Mouse (Mus musculus) liver, embryonic 16.5 days (tissue): ENCODE results near the gene Ly86. TPM values are rescaled to one million over a fixed set of nuclear protein-coding genes. Genes with fewer than 3 reads are reported as not detected.
A peak's percentile ranks its signal among the peaks of the same experiment; 100 is the strongest.

Source experiments
- ATAC-seq: fragments of 200-750 bp; cut with Nextera tagmentation; 2 replicates; pipeline ENCODE4 v1.8.0; 2017; ENCODE audit warnings: low read depth, mild to moderate bottlenecking, moderate number of reproducible peaks, moderate library complexity
- H3K27ac ChIP-seq: fragments of 300-500 bp; sonication (generic); 2 replicates; pipeline ENCODE4 v1.5.1; 2014; ENCODE audit warnings: mild to moderate bottlenecking, low read length
- H3K27me3 ChIP-seq: fragments of 300-500 bp; sonication (generic); 2 replicates; pipeline ENCODE4 v1.6.1; 2014; ENCODE audit warnings: low read depth, low read length, mixed read lengths; ENCODE audit not compliant: control insufficient read depth, insufficient read depth
- H3K36me3 ChIP-seq: fragments of 300-500 bp; sonication (generic); 2 replicates; pipeline ENCODE4 v1.6.1; 2014; ENCODE audit warnings: mild to moderate bottlenecking; ENCODE audit not compliant: control insufficient read depth, insufficient read depth
- H3K4me1 ChIP-seq: fragments of 300-500 bp; sonication (generic); 2 replicates; pipeline ENCODE4 v1.6.1; 2014; ENCODE audit warnings: low read depth, low read length, mixed read lengths; ENCODE audit not compliant: control insufficient read depth
- H3K4me2 ChIP-seq: fragments of 300-500 bp; sonication (generic); 2 replicates; pipeline ENCODE4 v1.6.1; 2014; ENCODE audit warnings: low read depth, low read length, mixed read lengths
- H3K4me3 ChIP-seq: fragments of 300-500 bp; sonication (generic); 2 replicates; pipeline ENCODE4 v1.5.1; 2014; ENCODE audit warnings: low read depth, mild to moderate bottlenecking, low read length
- H3K9ac ChIP-seq: fragments of 300-500 bp; sonication (generic); 2 replicates; pipeline ENCODE4 v1.6.1; 2014; ENCODE audit warnings: low read depth, low read length
- H3K9me3 ChIP-seq: fragments of 300-500 bp; sonication (generic); replicated peaks from 2 replicates; pipeline ENCODE4 v1.6.1; 2016; ENCODE audit warnings: low read length; ENCODE audit not compliant: control insufficient read depth
- WGBS: fragments of 180-500 bp; shearing (Covaris S2); extraction: QIAGEN DNeasy Blood & Tissue Kit; methylation state at CpG from one replicate; pipeline ENCODE4 v1.1.7; 2014; ENCODE audit not compliant: insufficient replicate concordance; 5-methylcytosine and 5-hydroxymethylcytosine counted together
- polyA plus RNA-seq: library from polyadenylated mRNA; unstranded; fragments of >200 nt; fragmentation: Nextera tagmentation; extraction: Ambion mirVana; gene quantifications from 2 replicates; pipeline ENCODE4 v1.2.1, GENCODE M21; 2015

The Ly86 gene
- polyA plus RNA-seq, 1 experiment from 2014 or later, result 13.6 TPM

- H3K27me3 ChIP-seq, result no peaks in the 10 kb centered on the region
- H3K9me3 ChIP-seq, result no peaks in the 10 kb centered on the region
- WGBS, result 54% methylated on average over 2 of the region's 2 CpGs
- H3K27ac ChIP-seq, result no peak overlapping the region
- H3K4me2 ChIP-seq, result no peak overlapping the region
- H3K9ac ChIP-seq, result no peak overlapping the region
- ATAC-seq, result no peak
- H3K4me3 ChIP-seq, result no peak overlapping the region
- no peaks in the 10 kb centered on the region for H3K4me1 ChIP-seq
- H3K36me3 ChIP-seq, result no peaks in the 10 kb centered on the region
Measured at GRCm38 (mm10) chr13:37403708-37404107, 58.7 kb downstream of the Ly86 start.

DNA sequence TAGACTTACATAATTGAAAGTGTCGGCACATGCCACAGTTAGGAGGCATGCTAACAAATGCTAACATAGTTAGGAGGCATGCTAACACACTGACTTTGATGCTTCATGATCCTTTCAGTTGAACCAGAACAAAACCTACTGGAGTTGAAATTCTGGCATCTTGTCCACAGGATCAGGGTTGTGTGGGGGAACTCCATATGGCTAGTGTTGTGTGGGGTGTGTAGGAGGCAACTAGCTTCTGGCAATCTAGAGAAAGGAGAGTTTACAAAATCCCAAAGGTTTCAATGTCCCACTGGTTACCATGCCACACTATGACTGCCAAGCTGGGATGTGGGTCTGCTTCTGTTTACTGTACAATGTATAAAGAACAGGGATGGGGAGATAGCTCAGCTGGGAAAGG is 70.7 kb downstream of the Ly86 start:
- no peak for ATAC-seq
- Histone ChIP-seq H3K27me3 (no peaks in the 10 kb centered on the region), H3K9me3 (no peaks in the 10 kb centered on the region), H3K4me2 (no peak overlapping the region), H3K4me1 (no peaks in the 10 kb centered on the region), H3K9ac (no peak overlapping the region), H3K27ac (no peak overlapping the region), H3K36me3 (no peaks in the 10 kb centered on the region), H3K4me3 (no peak overlapping the region)
- WGBS, result 88% methylated on average over 1 of the region's 1 CpGs

- no peak for ATAC-seq
- 72% methylated on average over 6 of the region's 6 CpGs for WGBS
- Histone ChIP-seq H3K27me3 (no peaks in the 10 kb centered on the region), H3K9me3 (no peaks in the 10 kb centered on the region), H3K4me3 (no peak overlapping the region), H3K9ac (no peak overlapping the region), H3K4me2 (no peak overlapping the region), H3K27ac (no peak overlapping the region), H3K4me1 (no peaks in the 10 kb centered on the region), H3K36me3 (no peaks in the 10 kb centered on the region)
Measured at GRCm38 (mm10) chr13:37423416-37423815, 78.4 kb downstream of the Ly86 start.

- Histone ChIP-seq H3K27ac (no peak overlapping the region), H3K36me3 (no peaks in the 10 kb centered on the region), H3K9me3 (no peaks in the 10 kb centered on the region), H3K4me3 (no peak overlapping the region), H3K4me2 (no peak overlapping the region), H3K9ac (no peak overlapping the region), H3K27me3 (no peaks in the 10 kb centered on the region), H3K4me1 (no peaks in the 10 kb centered on the region)
- WGBS, result 80% methylated on average over 6 of the region's 6 CpGs
- no peak for ATAC-seq
Measured at GRCm38 (mm10) chr13:37424904-37425303, 79.9 kb downstream of the Ly86 start.

DNA sequence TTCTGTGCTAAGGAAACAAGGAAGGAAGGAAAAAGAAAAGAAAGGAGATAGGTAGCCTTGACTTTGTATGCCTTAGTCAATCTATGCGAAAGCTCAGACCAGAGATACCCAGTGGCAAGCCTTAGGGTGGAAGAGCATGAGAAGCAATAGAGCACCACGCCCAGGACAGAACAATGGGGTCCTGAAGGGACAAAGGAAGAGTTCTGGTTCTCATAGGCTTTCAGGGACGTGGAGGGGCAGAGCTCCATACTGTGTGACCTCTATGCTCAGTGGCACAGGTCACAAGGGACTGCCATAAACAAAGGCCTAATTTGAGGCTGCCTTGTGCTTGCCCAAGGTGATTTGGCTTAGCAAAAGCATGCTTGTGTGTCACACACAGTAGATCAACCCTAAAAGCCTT is 80.4 kb downstream of the Ly86 start:
- H3K9ac ChIP-seq, result no peak overlapping the region
- no peak overlapping the region for H3K4me3 ChIP-seq
- no peaks in the 10 kb centered on the region for H3K4me1 ChIP-seq
- H3K27me3 ChIP-seq, result no peaks in the 10 kb centered on the region
- WGBS, result 61% methylated on average over 3 of the region's 3 CpGs
- H3K4me2 ChIP-seq, result no peak overlapping the region
- H3K36me3 ChIP-seq, result no peaks in the 10 kb centered on the region
- no peak for ATAC-seq
- H3K27ac ChIP-seq, result no peak overlapping the region
- H3K9me3 ChIP-seq, result no peaks in the 10 kb centered on the region

- 66% methylated on average over 12 of the region's 12 CpGs for WGBS
Measured at GRCm38 (mm10) chr13:37426578-37427336, 81.7 kb downstream of the Ly86 start.

GRCm38 (mm10) chr13:37428496-37428895 is 83.5 kb downstream of the Ly86 start:
- H3K27me3 ChIP-seq, result no peaks in the 10 kb centered on the region
- no peaks in the 10 kb centered on the region for H3K4me1 ChIP-seq
- ATAC-seq, result no peak
- H3K4me2 ChIP-seq, result no peak overlapping the region
- H3K9ac ChIP-seq, result no peak overlapping the region
- H3K9me3 ChIP-seq, result no peaks in the 10 kb centered on the region
- 53% methylated on average over 3 of the region's 3 CpGs for WGBS
- H3K36me3 ChIP-seq, result no peaks in the 10 kb centered on the region
- H3K4me3 ChIP-seq, result no peak overlapping the region
- H3K27ac ChIP-seq, result no peak overlapping the region

More at GRCm38 (mm10) chr13:37426578-37427336, 81.7 kb downstream of the Ly86 start:
- Histone ChIP-seq H3K9ac (no peak overlapping the region), H3K9me3 (no peaks in the 10 kb centered on the region), H3K36me3 (no peaks in the 10 kb centered on the region), H3K27me3 (no peaks in the 10 kb centered on the region), H3K4me1 (no peaks in the 10 kb centered on the region), H3K27ac (no peak overlapping the region), H3K4me2 (peak overlapping the region; percentile 27), H3K4me3 (no peak overlapping the region)
- ATAC-seq, result no peak

- no peaks in the 10 kb centered on the region; the same call in 1 of the 2 replicates for H3K4me1 ChIP-seq
- no peak overlapping the region for H3K9ac ChIP-seq
- H3K9me3 ChIP-seq, result no peaks in the 10 kb centered on the region
- no peaks in the 10 kb centered on the region for H3K36me3 ChIP-seq
- ATAC-seq, result no peak
- H3K27me3 ChIP-seq, result no peaks in the 10 kb centered on the region
- H3K27ac ChIP-seq, result no peak overlapping the region
- H3K4me3 ChIP-seq, result no peak overlapping the region
- H3K4me2 ChIP-seq, result no peak overlapping the region
- 49% methylated on average over 8 of the region's 8 CpGs for WGBS
Measured at GRCm38 (mm10) chr13:37429661-37430271, 84.8 kb downstream of the Ly86 start.

- WGBS, result 68% methylated on average over 2 of the region's 2 CpGs
- Histone ChIP-seq H3K27me3 (no peaks in the 10 kb centered on the region), H3K4me2 (no peak overlapping the region), H3K9ac (no peak overlapping the region), H3K4me1 (no peaks in the 10 kb centered on the region; the same call in 1 of the 2 replicates), H3K36me3 (no peaks in the 10 kb centered on the region), H3K4me3 (no peak overlapping the region), H3K9me3 (no peaks in the 10 kb centered on the region), H3K27ac (no peak overlapping the region)
- ATAC-seq, result no peak
Measured at GRCm38 (mm10) chr13:37431707-37432106, 86.7 kb downstream of the Ly86 start.
